Mouse (Mus musculus) heart, adult 18-20 months (tissue): ENCODE results near the gene Marf1. TPM values are rescaled to one million over a fixed set of nuclear protein-coding genes. Genes with fewer than 3 reads are reported as not detected.
"Not testable (repeated sequence)": the region's sequence is repeated elsewhere in the genome, so short reads cannot be mapped to it uniquely, and the experiment has no call there.

Source experiments
- DNase-seq, 2 experiments: peaks; one replicate each; pipeline ENCODE4 v3.0.0; 2021 to 2022; ENCODE audit warnings: mixed read lengths in 1 of 2
- microRNA-seq, 2 experiments: library from miRNA; unstranded; fragments of <30 nt; microRNA quantifications; one replicate each; pipeline ENCODE4 v1.2.0; 2022
- total RNA-seq, 2 experiments: library from RNA; stranded (reverse); gene quantifications; 2 replicates each; pipeline ENCODE4 v1.2.3; 2021

Gene Marf1
- total RNA-seq, 2 experiments from 2014 or later = 31.3 to 35.9 TPM

GRCm38 (mm10) chr16:14066571-14066970 is 96.6 kb downstream of the Marf1 start:
- not testable (repeated sequence) for DNase-seq

- DNase-seq = no peak
Observed at GRCm38 (mm10) chr16:14059869-14060268, 103.3 kb downstream of the Marf1 start.

Small RNA genes lying within 50 kb of the gene (microRNA-seq; reads per million reads assigned to microRNA genes)
- gene Gm27671 = 0 reads per million in 2 experiments
- gene Mir484 = 914 to 1,206 reads per million in 2 experiments

Other genes with a start within 250 kb of the Marf1 start
- gene 2900011O08Rik, start 176.7 kb downstream of the Marf1 start, total RNA-seq = not detected
- not detected for gene Ifitm7, start 176.5 kb downstream of the Marf1 start, total RNA-seq
- gene Nde1, start 76 bp downstream of the Marf1 start, total RNA-seq = 10 to 100 TPM; 26.0 to 28.7 TPM
- gene Myh11, start 128.0 kb upstream of the Marf1 start, total RNA-seq = 10 to 100 TPM; 25.1 to 28.1 TPM
- gene Fopnl, start 154.1 kb upstream of the Marf1 start, total RNA-seq = 10 to 100 TPM; 59.7 to 66.6 TPM
- 10 to 100 TPM; 14.8 to 17.6 TPM for gene Abcc1, start 198.2 kb upstream of the Marf1 start, total RNA-seq